Mouse (Mus musculus) embryonic facial prominence, embryonic 12.5 days (tissue): Measurements from ENCODE around the gene Sfmbt1. TPM values are rescaled to one million over a fixed set of nuclear protein-coding genes. Genes with fewer than 3 reads are reported as not detected.
A peak's percentile ranks its signal among the peaks of the same experiment; 100 is the strongest.

Experiments used
- ATAC-seq: fragments of 200-750 bp; cut with Nextera tagmentation; 2 replicates; pipeline ENCODE4 v1.8.0; 2017; ENCODE audit not compliant: insufficient number of reproducible peaks, insufficient read depth, low FRiP score, low TSS enrichment
- H3K27ac ChIP-seq: fragments of 300-500 bp; sonication (generic); 2 replicates; pipeline ENCODE4 v1.5.1; 2016; ENCODE audit warnings: mild to moderate bottlenecking
- H3K27me3 ChIP-seq: fragments of 300-500 bp; sonication (generic); 2 replicates; pipeline ENCODE4 v1.6.1; 2016; ENCODE audit warnings: mild to moderate bottlenecking, moderate library complexity
- H3K36me3 ChIP-seq: fragments of 300-500 bp; sonication (generic); 2 replicates; pipeline ENCODE4 v1.6.1; 2016; ENCODE audit warnings: mild to moderate bottlenecking
- H3K4me1 ChIP-seq: fragments of 300-500 bp; sonication (generic); 2 replicates; pipeline ENCODE4 v1.6.1; 2016
- H3K4me2 ChIP-seq: fragments of 300-500 bp; sonication (generic); replicated peaks from 2 replicates; pipeline ENCODE4 v1.6.1; 2016; ENCODE audit warnings: mild to moderate bottlenecking, moderate library complexity
- H3K4me3 ChIP-seq: fragments of 300-500 bp; sonication (generic); 2 replicates; pipeline ENCODE4 v1.5.1; 2016; ENCODE audit warnings: mild to moderate bottlenecking
- H3K9ac ChIP-seq: fragments of 300-500 bp; sonication (generic); 2 replicates; pipeline ENCODE4 v1.6.1; 2016; ENCODE audit warnings: mild to moderate bottlenecking, moderate library complexity
- H3K9me3 ChIP-seq: fragments of 300-500 bp; sonication (generic); 2 replicates; pipeline ENCODE4 v1.6.1; 2016; ENCODE audit warnings: mild to moderate bottlenecking, moderate library complexity
- WGBS: fragments of 180-500 bp; shearing (Covaris S2); methylation state at CpG from one replicate; pipeline ENCODE4 v1.1.7; 2016; 5-methylcytosine and 5-hydroxymethylcytosine counted together
- polyA plus RNA-seq: library from polyadenylated mRNA; unstranded; fragments of >200 nt; fragmentation: Nextera tagmentation; extraction: Ambion mirVana; gene quantifications from 2 replicates; pipeline ENCODE4 v1.2.1, GENCODE M21; 2016

The Sfmbt1 gene
- 17.0 and 17.9 TPM in 2 replicates for polyA plus RNA-seq

DNA sequence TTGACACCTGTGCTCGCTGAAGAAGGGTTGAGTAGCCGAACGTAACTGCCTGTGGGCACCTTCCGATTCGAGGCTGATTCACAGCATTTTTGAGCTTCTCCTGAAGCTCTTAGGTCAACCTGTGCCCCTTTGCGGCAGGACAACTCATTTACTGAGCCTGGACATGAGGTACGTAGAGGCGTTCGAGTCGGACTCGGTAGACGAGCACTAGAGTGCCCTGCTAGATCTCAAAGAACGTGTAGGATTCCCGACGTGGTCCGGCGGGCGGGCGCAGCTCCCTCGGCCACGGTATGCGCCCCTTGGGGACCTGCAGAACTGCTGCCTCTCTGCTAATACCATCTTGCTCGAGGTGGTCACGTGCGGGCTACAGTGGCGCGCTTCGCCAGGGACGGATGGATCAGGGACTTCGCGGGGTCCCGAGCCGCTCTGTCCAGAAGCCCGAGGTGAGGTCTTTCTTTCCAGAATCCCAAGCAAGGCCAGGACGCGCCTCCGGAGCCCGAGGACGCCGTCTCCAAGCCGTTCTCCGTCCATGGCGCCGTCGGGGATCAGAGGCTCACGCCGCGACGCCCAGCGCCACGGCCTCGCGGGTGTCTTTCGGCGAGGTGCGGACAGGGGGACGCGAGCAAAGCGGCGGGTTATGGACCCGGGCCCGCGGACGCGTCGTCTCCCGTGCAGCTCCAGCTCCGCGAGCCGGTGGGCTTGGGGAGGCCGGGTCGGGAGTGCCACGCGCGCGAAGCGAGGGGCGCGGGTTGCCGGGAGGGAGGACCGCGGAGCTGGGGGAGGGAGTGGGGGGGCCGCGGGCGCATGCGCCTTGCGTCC is at the start of gene Sfmbt1:
Sfmbt1 (plus strand) TSS at position 51 of the 819 bp plus-strand sequence.
- H3K9me3 ChIP-seq = no peaks in the 10 kb centered on the region
- H3K9ac ChIP-seq = peak within 1 kb of the TSS; percentile 88
- peaks cover 8% of the 10 kb centered on the region for H3K27me3 ChIP-seq
- peaks cover 5% of the 10 kb centered on the region; the same call in 1 of the 2 replicates for H3K4me1 ChIP-seq
- H3K36me3 ChIP-seq = no peaks in the 10 kb centered on the region
- peak within 1 kb of the TSS; percentile 90 for H3K27ac ChIP-seq
- peak within 1 kb of the TSS; percentile 85 for H3K4me3 ChIP-seq
- 2% methylated on average over 74 of the region's 87 CpGs for WGBS
- H3K4me2 ChIP-seq = peak within 1 kb of the TSS; percentile 79
- peak; percentile 65; the same call in 1 of the 2 replicates for ATAC-seq

- no peaks in the 10 kb centered on the region for H3K9me3 ChIP-seq
- ATAC-seq = no peak
- H3K4me3 ChIP-seq = no peak overlapping the region
- 68% methylated on average over 3 of the region's 3 CpGs for WGBS
- H3K9ac ChIP-seq = no peak overlapping the region
- H3K36me3 ChIP-seq = peaks cover 62% of the 10 kb centered on the region
- no peaks in the 10 kb centered on the region for H3K27me3 ChIP-seq
- no peaks in the 10 kb centered on the region for H3K4me1 ChIP-seq
- H3K27ac ChIP-seq = no peak overlapping the region
- H3K4me2 ChIP-seq = no peak overlapping the region
Observed at GRCm38 (mm10) chr14:30666061-30666460, 48.6 kb upstream of the Sfmbt1 start.

- Histone ChIP-seq H3K4me2 (no peak overlapping the region), H3K27me3 (no peaks in the 10 kb centered on the region), H3K4me3 (no peak overlapping the region), H3K9me3 (no peaks in the 10 kb centered on the region), H3K9ac (no peak overlapping the region), H3K4me1 (no peaks in the 10 kb centered on the region), H3K27ac (no peak overlapping the region), H3K36me3 (peaks cover 64% of the 10 kb centered on the region)
- 89% methylated on average over 4 of the region's 4 CpGs for WGBS
- no peak for ATAC-seq
Observed at GRCm38 (mm10) chr14:30666604-30667003, 48.0 kb upstream of the Sfmbt1 start.

DNA sequence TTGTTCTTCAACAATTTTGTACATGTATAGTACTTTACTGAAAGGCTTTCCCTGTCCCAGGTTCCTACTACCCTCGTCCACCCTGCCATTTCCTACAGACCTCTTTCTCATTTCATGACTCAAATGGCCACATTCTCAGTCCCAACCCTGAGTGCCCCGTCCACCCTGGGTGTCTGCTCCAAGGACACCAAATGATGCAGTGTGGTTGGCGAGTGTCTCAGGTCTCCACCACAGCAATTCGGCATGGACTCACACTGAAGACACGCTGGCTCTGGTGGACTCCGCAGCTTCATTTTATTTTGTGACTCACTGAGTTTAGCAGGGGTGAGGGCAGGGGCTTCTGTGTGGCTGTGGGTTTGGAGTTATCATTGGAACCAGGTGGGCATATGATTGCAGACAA is 44.5 kb upstream of the Sfmbt1 start:
- no peaks in the 10 kb centered on the region for H3K9me3 ChIP-seq
- no peak overlapping the region for H3K4me2 ChIP-seq
- H3K9ac ChIP-seq = no peak overlapping the region
- H3K27me3 ChIP-seq = no peaks in the 10 kb centered on the region
- 93% methylated on average over 6 of the region's 6 CpGs for WGBS
- H3K36me3 ChIP-seq = peaks cover 57% of the 10 kb centered on the region
- no peak for ATAC-seq
- no peak overlapping the region for H3K4me3 ChIP-seq
- no peak overlapping the region for H3K27ac ChIP-seq
- no peaks in the 10 kb centered on the region for H3K4me1 ChIP-seq

GRCm38 (mm10) chr14:30671095-30671985 is 43.3 kb upstream of the Sfmbt1 start:
- 72% methylated on average over 15 of the region's 15 CpGs for WGBS
- ATAC-seq = no peak
- no peak overlapping the region for H3K4me2 ChIP-seq

GRCm38 (mm10) chr14:30671986-30672312 is 42.7 kb upstream of the Sfmbt1 start:
- 0 out of 2 replicates have a peak, but pooled peaks have one; percentile 84 for ATAC-seq
- peaks cover 60% of the 10 kb centered on the region for H3K36me3 ChIP-seq
- no peak overlapping the region for H3K4me3 ChIP-seq
- no peaks in the 10 kb centered on the region for H3K4me1 ChIP-seq
- WGBS = 8% methylated on average over 3 of the region's 3 CpGs
- no peak overlapping the region for H3K4me2 ChIP-seq
- H3K27me3 ChIP-seq = no peaks in the 10 kb centered on the region
- no peak overlapping the region for H3K9ac ChIP-seq
- H3K9me3 ChIP-seq = no peaks in the 10 kb centered on the region
- H3K27ac ChIP-seq = no peak overlapping the region

More at GRCm38 (mm10) chr14:30671095-30671985, 43.3 kb upstream of the Sfmbt1 start:
- Histone ChIP-seq H3K9me3 (no peaks in the 10 kb centered on the region), H3K9ac (no peak overlapping the region), H3K36me3 (peaks cover 57% of the 10 kb centered on the region), H3K4me1 (no peaks in the 10 kb centered on the region), H3K27ac (no peak overlapping the region), H3K27me3 (no peaks in the 10 kb centered on the region), H3K4me3 (no peak overlapping the region)

DNA sequence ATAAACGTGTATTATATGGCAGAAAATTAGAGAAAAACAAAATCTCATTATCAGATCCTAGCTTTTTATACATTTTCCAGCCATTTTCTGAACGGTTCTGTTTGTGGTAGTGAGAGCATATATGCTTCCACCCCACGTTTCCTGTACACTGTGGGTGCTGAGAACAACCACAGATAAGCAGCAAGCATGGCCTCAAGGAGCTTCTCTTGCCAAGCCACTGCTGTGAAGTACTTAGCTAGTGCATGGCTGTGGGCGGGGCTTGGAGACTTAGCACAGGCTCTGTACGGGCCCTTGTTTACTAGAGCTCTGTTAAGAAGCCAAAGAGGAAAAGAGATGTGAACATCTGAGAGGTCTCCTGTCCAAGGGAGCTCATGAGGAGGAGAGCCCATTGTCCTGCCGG is 39.7 kb upstream of the Sfmbt1 start:
- H3K9ac ChIP-seq = no peak overlapping the region
- H3K9me3 ChIP-seq = no peaks in the 10 kb centered on the region
- no peaks in the 10 kb centered on the region for H3K4me1 ChIP-seq
- no peak overlapping the region for H3K27ac ChIP-seq
- H3K4me2 ChIP-seq = no peak overlapping the region
- H3K4me3 ChIP-seq = no peak overlapping the region
- no peaks in the 10 kb centered on the region for H3K27me3 ChIP-seq
- WGBS = 77% methylated on average over 6 of the region's 6 CpGs
- ATAC-seq = no peak
- peaks cover 52% of the 10 kb centered on the region for H3K36me3 ChIP-seq

- 93% methylated on average over 3 of the region's 3 CpGs for WGBS
- H3K4me2 ChIP-seq = no peak overlapping the region
- H3K27ac ChIP-seq = no peak overlapping the region
- no peak overlapping the region for H3K4me3 ChIP-seq
- H3K4me1 ChIP-seq = no peaks in the 10 kb centered on the region
- H3K9ac ChIP-seq = no peak overlapping the region
- no peaks in the 10 kb centered on the region for H3K27me3 ChIP-seq
- H3K9me3 ChIP-seq = no peaks in the 10 kb centered on the region
- ATAC-seq = no peak
- peaks cover 77% of the 10 kb centered on the region for H3K36me3 ChIP-seq
Observed at GRCm38 (mm10) chr14:30682131-30682530, 32.5 kb upstream of the Sfmbt1 start.

DNA sequence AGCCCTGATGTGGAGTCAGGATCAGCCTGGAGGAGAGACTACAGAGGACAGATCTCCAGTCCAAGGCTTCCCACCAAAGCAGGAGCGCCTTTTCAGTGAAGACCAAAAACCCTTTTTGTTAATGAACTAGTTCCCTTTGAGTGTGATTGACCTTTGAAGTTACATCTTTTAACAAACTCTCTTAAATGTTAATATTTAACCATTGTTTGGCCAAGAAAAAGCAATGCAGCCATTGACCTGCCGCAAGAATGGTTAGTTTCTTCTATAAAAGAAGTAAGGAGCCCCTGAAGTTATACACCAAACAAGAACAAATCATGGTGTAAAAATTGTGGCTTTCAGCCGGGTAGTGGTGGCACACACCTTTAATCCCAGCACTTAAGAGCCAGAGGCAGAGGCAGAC is 24.0 kb upstream of the Sfmbt1 start:
- peaks cover 26% of the 10 kb centered on the region for H3K36me3 ChIP-seq
- 93% methylated on average over 3 of the region's 3 CpGs for WGBS
- ATAC-seq = no peak

GRCm38 (mm10) chr14:30692439-30692838 is 22.2 kb upstream of the Sfmbt1 start:
- Histone ChIP-seq H3K27ac (no peak overlapping the region), H3K27me3 (no peaks in the 10 kb centered on the region), H3K4me1 (no peaks in the 10 kb centered on the region), H3K36me3 (peaks cover 13% of the 10 kb centered on the region), H3K9me3 (no peaks in the 10 kb centered on the region), H3K4me3 (no peak overlapping the region), H3K4me2 (no peak overlapping the region), H3K9ac (no peak overlapping the region)
- WGBS = 90% methylated on average over 6 of the region's 6 CpGs
- no peak for ATAC-seq

More for the DNA sequence above, 24.0 kb upstream of the Sfmbt1 start:
- no peak overlapping the region for H3K4me3 ChIP-seq
- no peak overlapping the region for H3K4me2 ChIP-seq
- H3K9ac ChIP-seq = no peak overlapping the region
- H3K4me1 ChIP-seq = no peaks in the 10 kb centered on the region
- no peak overlapping the region for H3K27ac ChIP-seq
- no peaks in the 10 kb centered on the region for H3K9me3 ChIP-seq
- H3K27me3 ChIP-seq = no peaks in the 10 kb centered on the region

GRCm38 (mm10) chr14:30694786-30695185 is 19.9 kb upstream of the Sfmbt1 start:
- H3K36me3 ChIP-seq = peaks cover 7% of the 10 kb centered on the region
- H3K27me3 ChIP-seq = no peaks in the 10 kb centered on the region
- ATAC-seq = no peak
- no peak overlapping the region for H3K9ac ChIP-seq
- H3K27ac ChIP-seq = no peak overlapping the region
- 92% methylated on average over 2 of the region's 2 CpGs for WGBS
- no peaks in the 10 kb centered on the region for H3K4me1 ChIP-seq
- H3K4me3 ChIP-seq = no peak overlapping the region
- H3K9me3 ChIP-seq = no peaks in the 10 kb centered on the region
- H3K4me2 ChIP-seq = no peak overlapping the region

DNA sequence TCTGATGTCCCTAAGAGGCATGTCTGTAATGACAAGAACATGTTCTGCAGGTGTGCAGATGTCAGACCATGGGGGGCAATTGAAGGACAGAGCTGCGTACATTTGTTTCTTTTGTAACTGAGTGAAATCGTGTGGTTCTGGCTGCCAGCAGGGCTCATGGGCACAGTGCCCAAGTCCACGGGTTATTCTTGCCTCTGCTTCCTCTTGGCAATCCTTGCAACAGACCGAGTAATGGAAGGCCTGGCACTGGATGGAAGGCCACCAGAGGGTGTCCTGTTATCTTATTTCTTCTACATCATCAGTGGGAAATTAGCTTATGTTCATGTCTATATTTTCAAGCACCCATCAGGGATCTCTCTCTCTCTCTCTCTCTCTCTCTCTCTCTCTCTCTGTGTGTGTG is 19.0 kb upstream of the Sfmbt1 start:
- no peak overlapping the region for H3K9ac ChIP-seq
- H3K36me3 ChIP-seq = no peaks in the 10 kb centered on the region
- H3K27ac ChIP-seq = no peak overlapping the region
- H3K27me3 ChIP-seq = no peaks in the 10 kb centered on the region
- H3K4me3 ChIP-seq = no peak overlapping the region
- no peaks in the 10 kb centered on the region for H3K4me1 ChIP-seq
- no peak overlapping the region for H3K4me2 ChIP-seq
- 71% methylated on average over 4 of the region's 4 CpGs for WGBS
- no peaks in the 10 kb centered on the region for H3K9me3 ChIP-seq
- no peak for ATAC-seq
